Mouse (Mus musculus) embryonic facial prominence, embryonic 14.5 days (tissue): ENCODE measurements around the gene Adamts12. TPM values are rescaled to one million over a fixed set of nuclear protein-coding genes. Genes with fewer than 3 reads are reported as not detected.

Source experiments
- ATAC-seq: fragments of 200-750 bp; cut with Nextera tagmentation; 2 replicates; pipeline ENCODE4 v1.8.0; 2017; ENCODE audit warnings: low read depth, moderate number of reproducible peaks, moderate TSS enrichment
- DNase-seq: peaks from one replicate; pipeline ENCODE4 v3.0.0-alpha.2; 2015; ENCODE audit warnings: low spot score
- H3K27ac ChIP-seq: fragments of 300-500 bp; sonication (generic); replicated peaks from 2 replicates; pipeline ENCODE4 v1.5.1; 2014; ENCODE audit warnings: low read depth, mild to moderate bottlenecking, low read length, moderate library complexity
- H3K27me3 ChIP-seq: fragments of 300-500 bp; sonication (generic); replicated peaks from 2 replicates; pipeline ENCODE4 v1.6.1; 2014; ENCODE audit warnings: low read length; ENCODE audit not compliant: control insufficient read depth, insufficient read depth
- H3K36me3 ChIP-seq: fragments of 300-500 bp; sonication (generic); 2 replicates; pipeline ENCODE4 v1.6.1; 2014; ENCODE audit warnings: low read length, mixed read lengths; ENCODE audit not compliant: control insufficient read depth, insufficient read depth
- H3K4me1 ChIP-seq: fragments of 300-500 bp; sonication (generic); 2 replicates; pipeline ENCODE4 v1.6.1; 2014; ENCODE audit warnings: antibody characterized with exemption, low read length; ENCODE audit not compliant: control insufficient read depth, insufficient read depth
- H3K4me2 ChIP-seq: fragments of 300-500 bp; sonication (generic); 2 replicates; pipeline ENCODE4 v1.6.1; 2014; ENCODE audit warnings: low read depth, mild to moderate bottlenecking, low read length, moderate library complexity, mixed read lengths
- H3K4me3 ChIP-seq: fragments of 300-500 bp; sonication (generic); 2 replicates; pipeline ENCODE4 v1.5.1; 2014; ENCODE audit warnings: low read depth, mild to moderate bottlenecking, low read length
- H3K9ac ChIP-seq: fragments of 300-500 bp; sonication (generic); 2 replicates; pipeline ENCODE4 v1.6.1; 2014; ENCODE audit warnings: low read depth, mild to moderate bottlenecking, low read length, moderate library complexity, mixed read lengths
- H3K9me3 ChIP-seq: fragments of 300-500 bp; sonication (generic); 2 replicates; pipeline ENCODE4 v1.6.1; 2016; ENCODE audit warnings: low read length; ENCODE audit not compliant: control insufficient read depth
- WGBS: fragments of 180-500 bp; shearing (Covaris S2); extraction: QIAGEN DNeasy Blood & Tissue Kit; methylation state at CpG from one replicate; pipeline ENCODE4 v1.1.7; 2014; 5-methylcytosine and 5-hydroxymethylcytosine counted together
- polyA plus RNA-seq: library from polyadenylated mRNA; unstranded; fragments of >200 nt; fragmentation: Nextera tagmentation; extraction: Ambion mirVana; gene quantifications from 2 replicates; pipeline ENCODE4 v1.2.1, GENCODE M21; 2014

Adamts12 gene
- polyA plus RNA-seq, 1 experiment from 2014 or later: 12.8 TPM

DNA sequence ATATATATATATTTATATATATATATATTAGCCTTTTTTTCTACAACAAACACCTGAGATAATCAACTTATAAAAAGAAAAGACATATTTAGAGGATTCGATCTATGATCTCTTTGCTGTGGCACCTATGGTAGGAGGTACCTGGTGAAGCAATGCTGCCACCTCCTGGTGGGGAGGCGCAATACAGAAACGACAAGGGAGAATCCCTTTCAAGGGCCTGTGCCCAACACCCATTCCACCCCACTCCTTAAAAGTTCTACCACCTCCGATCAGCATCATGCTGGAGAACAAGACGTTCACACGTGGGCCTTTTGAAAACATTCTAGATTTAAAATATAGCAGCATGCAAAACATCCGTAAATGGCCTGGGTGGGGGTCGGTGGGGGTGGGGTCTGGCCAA lies 255.9 kb downstream of the Adamts12 start:
- no peaks in the 10 kb centered on the region for H3K36me3 ChIP-seq
- WGBS: 32% methylated on average over 8 of the region's 8 CpGs
- no peak; the same call in 1 of the 2 replicates for ATAC-seq

DNA sequence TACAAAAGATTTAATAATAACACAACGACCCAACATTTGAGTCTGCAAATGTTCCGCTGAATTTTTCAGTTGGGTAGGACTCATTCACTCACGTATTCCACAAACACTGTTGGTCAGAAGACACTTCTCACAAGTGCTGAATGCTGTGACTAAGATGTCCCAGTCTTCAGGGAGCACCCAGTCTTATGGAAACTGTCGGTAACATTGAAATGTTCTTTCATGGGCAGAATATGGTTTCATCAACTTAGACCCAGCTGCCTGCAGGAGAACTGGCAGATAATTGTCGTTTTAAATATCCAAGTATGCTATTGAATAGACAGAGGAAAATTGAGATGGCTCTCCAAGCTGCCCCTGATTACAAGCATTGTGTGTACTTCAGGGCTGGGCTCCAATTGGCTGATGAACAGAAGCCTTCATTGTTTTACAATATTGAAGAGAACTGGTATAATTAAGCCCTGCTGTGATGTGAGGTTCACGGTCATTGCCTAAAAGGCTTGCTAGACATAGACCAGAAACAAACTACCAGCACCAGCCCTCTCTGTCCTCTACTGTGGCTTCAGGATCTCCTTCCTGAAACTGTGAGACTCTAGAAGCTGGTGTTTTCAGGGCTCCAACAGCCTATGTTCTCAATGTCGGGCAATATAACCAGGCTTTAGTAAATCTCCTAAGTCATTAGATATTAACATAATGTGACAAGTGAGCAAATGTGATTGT lies 275.0 kb downstream of the Adamts12 start:
- DNase-seq (peak; percentile 58), ATAC-seq (peak; percentile 53; the same call in 1 of the 2 replicates)
- WGBS: 67% methylated on average over 7 of the region's 7 CpGs
- Histone ChIP-seq H3K27ac (no peak overlapping the region), H3K9ac (no peak overlapping the region), H3K27me3 (no peaks in the 10 kb centered on the region), H3K4me3 (no peak overlapping the region), H3K36me3 (0 out of 2 replicates have a peak, but pooled peaks cover 2% of the 10 kb centered on the region), H3K4me1 (no peaks in the 10 kb centered on the region), H3K4me2 (no peak overlapping the region), H3K9me3 (no peaks in the 10 kb centered on the region)

More for the DNA sequence above, 255.9 kb downstream of the Adamts12 start:
- H3K27me3 ChIP-seq: no peaks in the 10 kb centered on the region
- no peaks in the 10 kb centered on the region for H3K4me1 ChIP-seq
- H3K9ac ChIP-seq: no peak overlapping the region
- no peak overlapping the region for H3K27ac ChIP-seq
- H3K4me2 ChIP-seq: no peak overlapping the region
- DNase-seq: peak; percentile 38
- no peaks in the 10 kb centered on the region for H3K9me3 ChIP-seq
- no peak overlapping the region for H3K4me3 ChIP-seq

DNA sequence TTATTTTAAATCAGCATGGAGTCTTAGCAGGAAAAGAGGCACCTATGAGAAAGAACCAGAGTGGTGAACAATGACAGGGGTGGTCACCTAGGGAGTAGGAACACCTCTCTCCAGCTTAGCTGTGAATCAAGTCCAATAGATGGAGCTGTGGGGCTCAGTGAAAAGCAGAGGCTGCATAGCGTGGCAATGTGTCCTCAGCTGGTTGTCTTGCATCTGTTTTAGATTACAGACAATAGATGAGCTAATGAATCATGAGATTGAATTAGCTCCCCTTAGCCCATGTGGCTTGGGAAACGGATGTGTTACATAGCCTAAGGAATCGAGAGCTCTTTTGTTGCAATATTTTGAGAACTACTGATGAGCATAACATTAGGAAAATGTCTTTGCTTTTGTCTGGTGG lies 291.3 kb downstream of the Adamts12 start:
- Histone ChIP-seq H3K9me3 (no peaks in the 10 kb centered on the region), H3K4me1 (no peaks in the 10 kb centered on the region), H3K27me3 (no peaks in the 10 kb centered on the region), H3K4me3 (no peak overlapping the region), H3K27ac (no peak overlapping the region), H3K36me3 (no peaks in the 10 kb centered on the region), H3K4me2 (no peak overlapping the region), H3K9ac (no peak overlapping the region)
- peak; percentile 76 for DNase-seq
- ATAC-seq: no peak; the same call in 1 of the 2 replicates
- WGBS: 34% methylated on average over 3 of the region's 3 CpGs

DNA sequence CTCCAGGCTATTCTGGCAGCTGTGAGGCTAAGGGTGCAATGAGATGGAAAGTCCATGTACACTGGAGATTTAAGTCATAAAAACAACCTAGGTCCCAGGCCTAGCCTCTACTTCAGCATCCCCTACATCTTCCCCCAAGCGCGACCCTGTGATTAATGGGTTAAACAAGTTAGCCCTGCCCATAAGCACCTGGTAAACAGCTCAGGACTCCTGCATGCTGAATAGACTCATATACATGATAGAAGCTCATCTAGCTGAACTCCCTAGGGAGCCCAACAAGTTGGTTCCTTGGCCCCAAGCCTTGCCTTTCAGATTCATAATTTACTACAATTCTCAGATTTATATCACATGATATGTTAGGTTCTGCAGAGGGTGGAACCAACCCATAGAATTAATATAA lies 292.9 kb downstream of the Adamts12 start:
- no peak for DNase-seq
- Histone ChIP-seq H3K9me3 (no peaks in the 10 kb centered on the region), H3K27ac (no peak overlapping the region), H3K4me2 (no peak overlapping the region), H3K4me1 (no peaks in the 10 kb centered on the region), H3K27me3 (no peaks in the 10 kb centered on the region), H3K4me3 (no peak overlapping the region), H3K9ac (no peak overlapping the region), H3K36me3 (no peaks in the 10 kb centered on the region)
- ATAC-seq: no peak
- 93% methylated on average over 2 of the region's 2 CpGs for WGBS

DNA sequence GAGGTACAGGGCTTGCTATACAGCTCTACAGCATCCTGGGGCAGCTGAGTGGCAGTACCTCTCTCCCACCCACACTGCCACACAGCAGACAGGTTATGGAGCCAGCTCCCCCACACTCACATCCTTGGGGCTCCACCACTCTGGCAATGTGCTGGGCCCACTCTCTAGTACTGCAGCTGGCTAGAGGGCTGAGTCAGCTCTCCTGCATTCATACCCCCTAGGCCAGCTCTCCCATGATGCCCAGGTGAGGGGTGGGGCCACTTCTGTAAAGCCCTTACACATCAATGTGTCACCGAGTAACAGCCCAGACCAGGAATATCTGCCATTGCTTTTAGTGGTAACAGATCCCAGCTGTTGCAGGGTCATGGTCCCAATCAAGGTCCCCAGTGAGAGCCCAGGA lies 296.3 kb downstream of the Adamts12 start:
- WGBS: 77% methylated on average over 1 of the region's 1 CpGs
- ATAC-seq (no peak), DNase-seq (no peak)
- no peak overlapping the region for H3K9ac ChIP-seq
- H3K4me3 ChIP-seq: no peak overlapping the region
- no peaks in the 10 kb centered on the region for H3K4me1 ChIP-seq
- no peak overlapping the region for H3K4me2 ChIP-seq
- no peaks in the 10 kb centered on the region for H3K27me3 ChIP-seq
- no peaks in the 10 kb centered on the region for H3K9me3 ChIP-seq
- no peak overlapping the region for H3K27ac ChIP-seq
- H3K36me3 ChIP-seq: no peaks in the 10 kb centered on the region

DNA sequence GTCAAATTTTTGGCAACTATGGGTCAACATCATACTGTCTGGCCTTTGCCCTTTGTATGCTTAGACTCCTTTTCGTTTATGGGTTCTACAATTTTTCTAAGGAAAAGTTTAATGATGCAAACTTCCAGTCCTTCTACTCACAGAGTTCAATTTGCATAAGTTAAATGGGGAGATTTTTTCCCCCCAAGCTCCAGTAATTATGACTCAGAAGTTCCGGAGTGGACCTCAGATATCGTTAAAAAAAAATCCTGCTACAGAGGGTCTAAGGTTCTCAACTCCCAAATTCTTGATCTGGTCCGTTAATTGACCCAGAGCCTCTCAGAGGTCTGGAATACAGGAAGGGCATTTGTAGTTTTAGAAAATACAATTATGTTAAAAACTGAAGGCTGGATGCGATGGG lies 297.2 kb downstream of the Adamts12 start:
- H3K4me3 ChIP-seq: no peak overlapping the region
- H3K4me2 ChIP-seq: no peak overlapping the region
- no peaks in the 10 kb centered on the region for H3K9me3 ChIP-seq
- H3K27me3 ChIP-seq: no peaks in the 10 kb centered on the region
- H3K36me3 ChIP-seq: no peaks in the 10 kb centered on the region
- H3K9ac ChIP-seq: no peak overlapping the region
- no peak for ATAC-seq
- WGBS: 81% methylated on average over 5 of the region's 5 CpGs
- DNase-seq: no peak
- H3K4me1 ChIP-seq: no peaks in the 10 kb centered on the region
- no peak overlapping the region for H3K27ac ChIP-seq

DNA sequence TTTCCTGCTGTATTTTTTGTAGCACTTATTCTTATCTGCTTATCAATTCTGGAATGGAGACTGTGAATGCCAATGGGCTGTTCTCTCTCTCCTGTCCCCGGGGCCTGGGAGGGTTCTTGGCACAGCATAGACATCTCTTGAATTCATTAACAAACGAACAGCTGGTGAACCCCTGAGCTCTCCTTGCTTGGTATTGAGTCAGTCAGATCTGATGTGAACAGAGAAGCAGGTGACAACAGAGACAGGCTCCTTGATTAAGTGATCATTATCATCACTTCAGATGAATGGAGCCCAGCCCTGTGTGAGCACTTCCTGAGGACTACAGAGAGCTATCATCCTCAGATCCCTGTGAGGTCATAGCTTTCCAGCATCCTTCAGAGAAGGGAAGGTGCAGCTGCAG lies 299.5 kb downstream of the Adamts12 start:
- no peak for DNase-seq
- no peaks in the 10 kb centered on the region for H3K4me1 ChIP-seq
- no peak overlapping the region for H3K4me3 ChIP-seq
- ATAC-seq: no peak
- H3K9me3 ChIP-seq: no peaks in the 10 kb centered on the region
- no peaks in the 10 kb centered on the region for H3K27me3 ChIP-seq
- no peak overlapping the region for H3K27ac ChIP-seq
- no peaks in the 10 kb centered on the region for H3K36me3 ChIP-seq
- 39% methylated on average over 2 of the region's 2 CpGs for WGBS
- no peak overlapping the region for H3K9ac ChIP-seq
- H3K4me2 ChIP-seq: no peak overlapping the region

DNA sequence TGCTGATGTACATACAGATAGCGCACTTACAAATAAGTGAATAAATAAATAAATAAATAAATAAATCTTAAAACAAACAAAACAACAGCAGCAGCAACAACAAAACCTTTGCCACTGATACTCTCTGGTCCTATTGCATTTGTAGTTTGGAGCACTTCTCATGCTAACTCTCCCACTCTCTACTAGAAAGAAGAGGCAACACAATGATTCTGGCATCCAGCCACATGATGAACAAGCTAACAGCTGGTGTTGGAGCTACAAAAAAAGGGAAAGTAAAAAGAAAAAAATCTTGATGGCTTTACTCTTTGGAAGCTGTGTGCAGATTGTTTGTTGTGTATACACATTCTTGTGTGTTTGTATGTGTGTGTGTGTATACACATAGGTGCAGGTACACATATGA lies 300.2 kb downstream of the Adamts12 start:
- DNase-seq (peak; percentile 40), ATAC-seq (no peak)
- no peaks in the 10 kb centered on the region for H3K4me1 ChIP-seq
- H3K27ac ChIP-seq: no peak overlapping the region
- no peak overlapping the region for H3K4me3 ChIP-seq
- WGBS: 93% methylated on average over 1 of the region's 1 CpGs
- no peak overlapping the region for H3K9ac ChIP-seq
- no peak overlapping the region for H3K4me2 ChIP-seq
- H3K9me3 ChIP-seq: no peaks in the 10 kb centered on the region
- H3K36me3 ChIP-seq: no peaks in the 10 kb centered on the region
- no peaks in the 10 kb centered on the region for H3K27me3 ChIP-seq

DNA sequence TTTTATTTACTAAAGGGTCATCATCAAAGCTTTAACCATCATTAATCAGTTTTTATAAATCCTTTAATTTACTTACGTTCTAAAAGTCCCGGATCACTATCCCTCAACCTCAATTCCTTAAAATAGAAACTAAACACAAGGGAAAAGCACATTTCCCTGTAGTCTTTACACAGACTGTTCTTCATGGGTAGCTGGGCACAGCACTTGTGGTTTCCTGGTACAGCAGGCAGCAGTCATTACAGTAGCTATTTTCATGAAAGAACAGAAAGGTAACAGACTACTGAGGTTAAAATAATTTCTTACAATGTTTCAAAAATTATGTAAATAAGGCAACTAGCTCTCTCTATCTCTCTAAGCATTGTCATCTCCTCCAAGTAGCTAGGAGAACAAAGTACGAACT lies 305.0 kb downstream of the Adamts12 start:
- Histone ChIP-seq H3K9me3 (no peaks in the 10 kb centered on the region), H3K36me3 (no peaks in the 10 kb centered on the region), H3K27ac (no peak overlapping the region), H3K4me2 (no peak overlapping the region), H3K27me3 (no peaks in the 10 kb centered on the region), H3K4me1 (no peaks in the 10 kb centered on the region), H3K4me3 (no peak overlapping the region), H3K9ac (no peak overlapping the region)
- WGBS: 74% methylated on average over 3 of the region's 3 CpGs
- DNase-seq (no peak), ATAC-seq (no peak)
